Mouse (Mus musculus) MEL (cell line): ENCODE measurements at regions not wholly inside any gene's neighbourhood (a gene's known extent, or its start where the extent isn't known, plus 50 kb on each side); places are given as distances from the start of the nearest gene placed in this dataset.

ENCODE experiments used
- DNase-seq: peaks from one replicate; pipeline ENCODE4 v3.0.0; 2011; ENCODE audit warnings: low read depth, low spot score
- H3K27ac ChIP-seq: 2 replicates; pipeline ENCODE4 v1.5.1; 2012; ENCODE audit warnings: low read depth, mild to moderate bottlenecking, control low read depth, low read length, moderate library complexity; ENCODE audit not compliant: control insufficient read depth
- H3K27me3 ChIP-seq, 2 experiments: fragments of 150-350 bp in 1 of 2; sonication (generic) in 1 of 2; 2 replicates each; pipeline ENCODE4 v1.6.1; 2012; ENCODE audit warnings: low read length in 2 of 2, mild to moderate bottlenecking in 2 of 2, improper control_type of control experiment in 1 of 2, moderate library complexity in 1 of 2; ENCODE audit not compliant: insufficient read depth in 2 of 2, control insufficient read depth in 1 of 2
- H3K36me3 ChIP-seq, 2 experiments: 2 replicates each; pipeline ENCODE4 v1.6.1; 2012 to 2014; ENCODE audit warnings: low read length in 2 of 2, improper control_type of control experiment in 1 of 2, inconsistent platforms in 1 of 2, mild to moderate bottlenecking in 1 of 2; ENCODE audit not compliant: insufficient read depth in 2 of 2, control insufficient read depth in 1 of 2
- H3K4me1 ChIP-seq, 2 experiments: fragments of 150-350 bp in 1 of 2; sonication (generic) in 1 of 2; 2 replicates each; pipeline ENCODE4 v1.6.1; 2012; ENCODE audit warnings: low read length in 2 of 2, improper control_type of control experiment in 1 of 2, mild to moderate bottlenecking in 1 of 2; ENCODE audit not compliant: insufficient read depth in 2 of 2, control insufficient read depth in 1 of 2
- H3K4me3 ChIP-seq, 2 experiments: fragments of 150-350 bp in 1 of 2; sonication (generic) in 1 of 2; 2 replicates each; pipeline ENCODE4 v1.5.1; 2012; ENCODE audit warnings: low read depth in 2 of 2, low read length in 2 of 2, mild to moderate bottlenecking in 2 of 2, moderate library complexity in 2 of 2, control low read depth in 1 of 2, improper control_type of control experiment in 1 of 2; ENCODE audit not compliant: control insufficient read depth in 1 of 2, insufficient read depth in 1 of 2
- H3K79me2 ChIP-seq: 2 replicates; pipeline ENCODE4 v1.6.1; 2012; ENCODE audit warnings: mild to moderate bottlenecking, low read length, moderate library complexity; ENCODE audit not compliant: control insufficient read depth, poor library complexity, insufficient read depth
- H3K9ac ChIP-seq: 2 replicates; pipeline ENCODE4 v1.6.1; 2012; ENCODE audit warnings: low read depth, mild to moderate bottlenecking, control low read depth, low read length, moderate library complexity; ENCODE audit not compliant: control insufficient read depth, poor library complexity, severe bottlenecking
- H3K9me3 ChIP-seq: fragments of 150-350 bp; sonication (generic); replicated peaks from 2 replicates; pipeline ENCODE4 v1.6.1; 2012; ENCODE audit warnings: mild to moderate bottlenecking, low read length, improper control_type of control experiment, moderate library complexity; ENCODE audit not compliant: insufficient read depth
- CTCF ChIP-seq, 3 experiments: IDR thresholded peaks in 2 of 3; conservative IDR thresholded peaks in 1 of 3; 2 replicates each; pipeline ENCODE4 v1.5.1; 2011 to 2012; ENCODE audit warnings: low read length in 3 of 3, low read depth in 2 of 3, mild to moderate bottlenecking in 2 of 3, improper control_type of control experiment in 1 of 3, inconsistent platforms in 1 of 3, mixed read lengths in 1 of 3, moderate library complexity in 1 of 3; ENCODE audit not compliant: control insufficient read depth in 1 of 3, insufficient read depth in 1 of 3, poor library complexity in 1 of 3, severe bottlenecking in 1 of 3
- E2F4 ChIP-seq: IDR thresholded peaks from 2 replicates; pipeline ENCODE4 v1.6.1; 2011; ENCODE audit warnings: low read depth, low read length, improper control_type of control experiment, borderline replicate concordance
- ELF1 ChIP-seq: IDR thresholded peaks from 2 replicates; pipeline ENCODE4 v1.6.1; 2014; ENCODE audit warnings: low read depth, mild to moderate bottlenecking, inconsistent platforms, low read length, improper control_type of control experiment, moderate library complexity
- GABPA ChIP-seq: IDR thresholded peaks from 2 replicates; pipeline ENCODE4 v1.6.1; 2012; ENCODE audit warnings: low read depth, mild to moderate bottlenecking, inconsistent platforms, low read length, improper control_type of control experiment, moderate library complexity
- GATA1 ChIP-seq: IDR thresholded peaks from 2 replicates; pipeline ENCODE4 v1.6.1; 2011; ENCODE audit warnings: low read depth, low read length, improper control_type of control experiment
- HCFC1 ChIP-seq: IDR thresholded peaks from 2 replicates; pipeline ENCODE4 v1.6.1; 2012; ENCODE audit warnings: low read depth, mild to moderate bottlenecking, inconsistent platforms, low read length, improper control_type of control experiment, moderate library complexity
- MAX ChIP-seq: IDR thresholded peaks from 2 replicates; pipeline ENCODE4 v1.6.1; 2011; ENCODE audit warnings: low read length, improper control_type of control experiment
- MXI1 ChIP-seq: IDR thresholded peaks from 2 replicates; pipeline ENCODE4 v1.6.1; 2011; ENCODE audit warnings: mild to moderate bottlenecking, low read depth, low read length, improper control_type of control experiment
- NRF1 ChIP-seq: IDR thresholded peaks from 2 replicates; pipeline ENCODE4 v1.6.1; 2014; ENCODE audit warnings: low read depth, mild to moderate bottlenecking, inconsistent platforms, low read length, improper control_type of control experiment, moderate library complexity; ENCODE audit not compliant: poor library complexity, insufficient read depth, severe bottlenecking
- POLR2AphosphoS2 ChIP-seq: IDR thresholded peaks from 2 replicates; pipeline ENCODE4 v1.6.1; 2011; ENCODE audit warnings: low read length, improper control_type of control experiment
- RAD21 ChIP-seq: IDR thresholded peaks from 2 replicates; pipeline ENCODE4 v1.6.1; 2011; ENCODE audit warnings: mild to moderate bottlenecking, low read depth, low read length, improper control_type of control experiment
- RCOR1 ChIP-seq: IDR thresholded peaks from 2 replicates; pipeline ENCODE4 v1.6.1; 2012; ENCODE audit warnings: low read depth, mild to moderate bottlenecking, inconsistent platforms, low read length, improper control_type of control experiment
- SMC3 ChIP-seq: IDR thresholded peaks from 2 replicates; pipeline ENCODE4 v1.6.1; 2011; ENCODE audit warnings: low read depth, low read length, improper control_type of control experiment
- TAL1 ChIP-seq: IDR thresholded peaks from 2 replicates; pipeline ENCODE4 v1.6.1; 2012; ENCODE audit warnings: mild to moderate bottlenecking, inconsistent platforms, low read length, moderate library complexity, mixed read lengths
- ZMIZ1 ChIP-seq: IDR thresholded peaks from 2 replicates; pipeline ENCODE4 v1.6.1; 2012; ENCODE audit warnings: low read depth, mild to moderate bottlenecking, inconsistent platforms, low read length, improper control_type of control experiment, moderate library complexity
- ZNF384 ChIP-seq: IDR thresholded peaks from 2 replicates; pipeline ENCODE4 v1.6.1; 2012; ENCODE audit warnings: low read depth, mild to moderate bottlenecking, inconsistent platforms, low read length, improper control_type of control experiment

- TF ChIP-seq POLR2AphosphoS2 (no peak), SMC3 (no peak), TAL1 (no peak), MXI1 (no peak), CTCF (IDR thresholded peaks at IDR 0.05 in 2 of 3, conservative IDR thresholded peaks at IDR 0.05 in 1 of 3; ENCODE audit: control insufficient read depth in 1 of 3, insufficient read depth in 1 of 3, low read depth in 2 of 3, low read length in 3 of 3, poor library complexity in 1 of 3, severe bottlenecking in 1 of 3) (no peak), HCFC1 (no peak), ZNF384 (no peak), E2F4 (no peak), ELF1 (no peak), MAX (no peak), GATA1 (no peak), GABPA (no peak), RAD21 (no peak), NRF1 (no peak), ZMIZ1 (no peak)
- no peaks in the 10 kb centered on the region for H3K4me1 ChIP-seq
- H3K9me3 ChIP-seq = no peaks in the 10 kb centered on the region
- H3K9ac ChIP-seq = no peak overlapping the region
- no peak overlapping the region for H3K4me3 ChIP-seq
- DNase-seq = no peak
- H3K79me2 ChIP-seq = no peaks in the 10 kb centered on the region
- H3K27ac ChIP-seq = no peak overlapping the region
- H3K27me3 ChIP-seq = no peaks in the 10 kb centered on the region
- H3K36me3 ChIP-seq = no peaks in the 10 kb centered on the region
Measured at GRCm38 (mm10) chr1:44398066-44398465, 153.2 kb upstream of the Gulp1 start.

- Histone ChIP-seq H3K79me2 (no peaks in the 10 kb centered on the region), H3K9ac (no peak overlapping the region), H3K27me3 (no peaks in the 10 kb centered on the region), H3K36me3 (no peaks in the 10 kb centered on the region), H3K9me3 (no peaks in the 10 kb centered on the region), H3K4me1 (no peaks in the 10 kb centered on the region), H3K4me3 (no peak overlapping the region), H3K27ac (no peak overlapping the region)
- DNase-seq = peak; percentile 27
- TF ChIP-seq CTCF (IDR thresholded peaks at IDR 0.05 in 2 of 3, conservative IDR thresholded peaks at IDR 0.05 in 1 of 3; ENCODE audit: control insufficient read depth in 1 of 3, insufficient read depth in 1 of 3, low read depth in 2 of 3, low read length in 3 of 3, poor library complexity in 1 of 3, severe bottlenecking in 1 of 3) (peak; percentile 11 to 43 (median 17); a peak in 4 of 6 replicates), RCOR1 (no peak), GABPA (no peak), SMC3 (peak; percentile 41)
Measured at GRCm38 (mm10) chr1:44437822-44438221, 113.5 kb upstream of the Gulp1 start.
